Mouse (Mus musculus): Measurements from ENCODE around the gene Sp2.

DNA sequence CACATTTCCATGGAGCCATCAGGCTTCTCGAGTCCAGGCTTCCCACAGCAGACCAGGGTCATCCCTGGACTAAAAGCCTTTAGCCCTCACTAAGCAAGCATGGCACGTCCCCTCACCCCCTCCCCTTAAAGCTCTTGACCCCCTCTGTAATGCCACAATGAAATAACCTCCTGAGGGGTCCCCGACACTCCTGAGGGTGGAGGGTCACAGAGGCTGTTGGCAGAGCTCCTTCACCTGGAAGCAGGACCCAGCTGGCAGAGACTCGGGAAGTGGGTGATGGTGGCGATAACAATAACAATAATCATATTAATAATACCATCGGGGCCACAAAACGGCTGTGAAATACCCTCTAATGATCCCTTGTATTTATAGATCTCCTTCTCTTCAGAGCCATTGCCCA is at the start of gene Sp2:
- no peak for TF ChIP-seq CTCF (IDR thresholded peaks at IDR 0.05; ENCODE audit: low read depth)
- no peak for TF ChIP-seq EP300 (optimal IDR thresholded peaks at IDR 0.05)

Data from stomach, postnatal 0 days (tissue).